Mouse (Mus musculus) central nervous system, embryonic 11.5 days (tissue): ENCODE measurements around the gene B830017H08Rik. TPM values are rescaled to one million over a fixed set of nuclear protein-coding genes. Genes with fewer than 3 reads are reported as not detected.

Source experiments
- polyA plus RNA-seq: library from polyadenylated mRNA; depleted of rRNA; stranded (reverse); fragments of >200 nt; gene quantifications from 2 replicates; pipeline ENCODE4 v1.2.3, GENCODE M21; 2012; rRNA removed

B830017H08Rik gene
- 0.53 and 0.64 TPM in 2 replicates for polyA plus RNA-seq

GRCm38 (mm10) chr16:17832821-17833220, at the start of gene B830017H08Rik:
Gene B830017H08Rik, plus strand, starts transcription at chr16:17833121.

GRCm38 (mm10) chr16:17796971-17797811, 35.7 kb upstream of the B830017H08Rik start, which contains the start of gene Scarf2:
Gene Scarf2, plus strand, starts transcription at chr16:17797282.

GRCm38 (mm10) chr16:17838051-17838450, 5.1 kb downstream of the B830017H08Rik start, which contains the start of gene Car15:
Gene Car15, minus strand, starts transcription at chr16:17838364.

Other genes with a start within 250 kb of the B830017H08Rik start
- 1.9 and 2.8 TPM in 2 replicates for gene Slc7a4, start 249.9 kb upstream of the B830017H08Rik start, polyA plus RNA-seq
- gene Smpd4, start 213.8 kb upstream of the B830017H08Rik start, polyA plus RNA-seq: 73.3 and 99.1 TPM in 2 replicates
- gene Ccdc74a, start 186.7 kb upstream of the B830017H08Rik start, polyA plus RNA-seq: 5.1 and 7.4 TPM in 2 replicates
- 37.9 and 63.3 TPM in 2 replicates for gene Med15, start 100.2 kb upstream of the B830017H08Rik start, polyA plus RNA-seq
- gene Klhl22, start 73.5 kb upstream of the B830017H08Rik start, polyA plus RNA-seq: 44.7 and 82.6 TPM in 2 replicates
- gene Scarf2, start 35.8 kb upstream of the B830017H08Rik start, polyA plus RNA-seq: 36.8 and 83.2 TPM in 2 replicates
- gene Car15, start 5.2 kb downstream of the B830017H08Rik start, polyA plus RNA-seq: 7.1 and 8.5 TPM in 2 replicates
- 1.7 and 2.2 TPM in 2 replicates for gene Gm20518, start 58.5 kb downstream of the B830017H08Rik start, polyA plus RNA-seq
- gene Tssk1, start 61.1 kb downstream of the B830017H08Rik start, polyA plus RNA-seq: 0.02 TPM in 1 of 2 replicates, not detected in the other
- gene Dgcr2, start 65.4 kb downstream of the B830017H08Rik start, polyA plus RNA-seq: 71.0 and 96.4 TPM in 2 replicates
- gene Tssk2, start 65.5 kb downstream of the B830017H08Rik start, polyA plus RNA-seq: not detected in 2 replicates
- 36.8 and 45.3 TPM in 2 replicates for gene Ess2, start 78.2 kb downstream of the B830017H08Rik start, polyA plus RNA-seq
- gene Gsc2, start 81.9 kb downstream of the B830017H08Rik start, polyA plus RNA-seq: 0.24 and 0.25 TPM in 2 replicates
- 47.3 and 64.0 TPM in 2 replicates for gene Slc25a1, start 95.1 kb downstream of the B830017H08Rik start, polyA plus RNA-seq
- gene Vpreb2, start 147.3 kb downstream of the B830017H08Rik start, polyA plus RNA-seq: not detected in 2 replicates
- gene Dgcr6, start 219.7 kb downstream of the B830017H08Rik start, polyA plus RNA-seq: 70.0 and 80.8 TPM in 2 replicates